Mouse (Mus musculus) intestine, embryonic 16.5 days (tissue): ENCODE results near the gene Nme7. TPM values are rescaled to one million over a fixed set of nuclear protein-coding genes. Genes with fewer than 3 reads are reported as not detected.

Experiments
- ATAC-seq: fragments of 200-750 bp; cut with Nextera tagmentation; 2 replicates; pipeline ENCODE4 v1.8.0; 2017; ENCODE audit warnings: moderate TSS enrichment, moderate library complexity
- H3K27ac ChIP-seq: fragments of 300-500 bp; sonication (generic); 2 replicates; pipeline ENCODE4 v1.5.1; 2014; ENCODE audit warnings: mild to moderate bottlenecking, low read length
- H3K27me3 ChIP-seq: fragments of 300-500 bp; sonication (generic); replicated peaks from 2 replicates; pipeline ENCODE4 v1.6.1; 2014; ENCODE audit warnings: low read length, control low read depth, mixed read lengths; ENCODE audit not compliant: control insufficient read depth, insufficient read depth
- H3K36me3 ChIP-seq: fragments of 300-500 bp; sonication (generic); 2 replicates; pipeline ENCODE4 v1.6.1; 2014; ENCODE audit warnings: low read length, control low read depth; ENCODE audit not compliant: control insufficient read depth, insufficient read depth
- H3K4me1 ChIP-seq: fragments of 300-500 bp; sonication (generic); 2 replicates; pipeline ENCODE4 v1.6.1; 2014; ENCODE audit warnings: low read length, control low read depth, mixed read lengths; ENCODE audit not compliant: control insufficient read depth, insufficient read depth
- H3K4me2 ChIP-seq: fragments of 300-500 bp; sonication (generic); 2 replicates; pipeline ENCODE4 v1.6.1; 2014; ENCODE audit warnings: low read depth, low read length, control low read depth
- H3K4me3 ChIP-seq: fragments of 300-500 bp; sonication (generic); 2 replicates; pipeline ENCODE4 v1.5.1; 2014; ENCODE audit warnings: mild to moderate bottlenecking, low read length
- H3K9ac ChIP-seq: fragments of 300-500 bp; sonication (generic); 2 replicates; pipeline ENCODE4 v1.6.1; 2014; ENCODE audit warnings: low read depth, low read length
- H3K9me3 ChIP-seq: fragments of 300-500 bp; sonication (generic); 2 replicates; pipeline ENCODE4 v1.6.1; 2016; ENCODE audit warnings: low read length, control low read depth; ENCODE audit not compliant: control insufficient read depth
- WGBS: fragments of 180-500 bp; shearing (Covaris S2); extraction: QIAGEN DNeasy Blood & Tissue Kit; methylation state at CpG from one replicate; pipeline ENCODE4 v1.1.7; 2014; 5-methylcytosine and 5-hydroxymethylcytosine counted together
- polyA plus RNA-seq: library from polyadenylated mRNA; unstranded; fragments of >200 nt; fragmentation: Nextera tagmentation; extraction: Ambion mirVana; gene quantifications from 2 replicates; pipeline ENCODE4 v1.2.1, GENCODE M21; 2015

Nme7 gene
- polyA plus RNA-seq, 1 experiment from 2014 or later = 30.8 TPM

DNA sequence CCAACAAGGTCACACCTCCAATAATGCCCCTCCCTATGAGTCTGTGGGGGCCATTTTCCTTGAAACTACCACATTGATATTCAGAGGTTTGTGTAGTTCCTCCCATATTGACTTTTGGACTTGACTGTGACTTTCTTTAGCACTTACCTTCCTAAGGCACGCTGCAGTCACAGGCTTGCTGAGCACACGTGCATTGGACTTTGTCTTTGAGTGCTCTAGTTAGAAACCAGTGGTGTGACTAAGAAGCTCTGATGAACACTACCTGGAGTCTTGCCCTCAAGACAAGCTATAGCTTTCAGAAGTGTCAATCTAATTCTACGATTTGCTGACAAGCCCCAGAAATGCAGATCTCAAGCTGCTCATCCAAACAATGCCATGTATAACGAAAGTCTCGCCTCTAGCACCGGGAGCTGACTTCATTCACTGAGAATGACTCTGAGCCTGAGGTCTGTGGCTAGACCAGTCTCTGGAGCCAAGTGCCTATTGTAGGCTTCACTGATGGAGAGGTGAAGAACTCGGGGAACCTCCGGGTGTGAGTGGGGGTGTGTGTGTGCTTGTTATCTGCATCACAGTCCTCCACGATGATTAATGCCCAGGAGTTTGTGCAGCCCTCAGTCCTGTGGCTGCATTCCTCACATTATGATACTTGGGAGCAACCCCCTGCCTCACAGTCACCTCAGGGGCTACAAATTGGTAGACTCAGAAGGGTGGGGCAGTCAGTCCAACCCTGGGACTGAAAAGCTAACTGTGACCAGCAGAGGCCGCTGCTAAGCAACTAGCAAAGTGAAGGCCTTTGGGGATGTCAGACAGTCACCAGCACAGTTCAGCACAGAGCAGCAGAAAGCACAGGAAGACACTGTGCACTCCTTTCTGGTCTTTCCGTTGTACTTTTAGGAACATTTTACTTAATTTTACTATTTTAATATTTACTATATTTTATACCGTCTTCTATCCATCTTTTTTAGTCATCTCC lies 62.5 kb downstream of the Nme7 start:
- Histone ChIP-seq H3K4me2 (no peak overlapping the region), H3K36me3 (no peaks in the 10 kb centered on the region), H3K9ac (peak overlapping the region; percentile 36; the same call in 1 of the 2 replicates), H3K9me3 (no peaks in the 10 kb centered on the region), H3K4me1 (no peaks in the 10 kb centered on the region), H3K27ac (peak overlapping the region; percentile 85), H3K4me3 (no peak overlapping the region), H3K27me3 (no peaks in the 10 kb centered on the region)
- peak; percentile 94 for ATAC-seq
- 69% methylated on average over 12 of the region's 12 CpGs for WGBS

DNA sequence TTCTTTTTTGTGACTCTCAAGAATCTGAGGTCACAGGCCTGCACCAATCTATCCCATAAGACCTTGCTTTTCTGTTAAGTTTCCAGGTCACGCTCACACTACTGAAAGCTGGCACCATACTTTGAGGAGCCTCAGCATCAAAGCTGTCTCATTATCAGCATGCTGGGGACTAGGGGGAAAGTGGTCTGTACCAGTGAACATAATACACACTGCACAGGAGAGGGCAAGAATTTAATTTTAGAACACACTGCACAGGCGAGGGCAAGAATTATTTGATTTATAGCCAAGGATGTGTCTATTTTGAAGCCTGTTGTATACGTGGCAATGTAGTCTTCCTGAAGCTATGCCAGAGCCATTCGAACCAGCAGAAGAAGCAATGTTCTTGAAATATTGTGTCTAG lies 64.2 kb downstream of the Nme7 start:
- ATAC-seq = no peak
- WGBS = 77% methylated on average over 4 of the region's 4 CpGs
- Histone ChIP-seq H3K36me3 (no peaks in the 10 kb centered on the region), H3K27ac (no peak overlapping the region), H3K9ac (no peak overlapping the region), H3K27me3 (no peaks in the 10 kb centered on the region), H3K4me3 (no peak overlapping the region), H3K4me1 (no peaks in the 10 kb centered on the region), H3K4me2 (no peak overlapping the region), H3K9me3 (no peaks in the 10 kb centered on the region)

DNA sequence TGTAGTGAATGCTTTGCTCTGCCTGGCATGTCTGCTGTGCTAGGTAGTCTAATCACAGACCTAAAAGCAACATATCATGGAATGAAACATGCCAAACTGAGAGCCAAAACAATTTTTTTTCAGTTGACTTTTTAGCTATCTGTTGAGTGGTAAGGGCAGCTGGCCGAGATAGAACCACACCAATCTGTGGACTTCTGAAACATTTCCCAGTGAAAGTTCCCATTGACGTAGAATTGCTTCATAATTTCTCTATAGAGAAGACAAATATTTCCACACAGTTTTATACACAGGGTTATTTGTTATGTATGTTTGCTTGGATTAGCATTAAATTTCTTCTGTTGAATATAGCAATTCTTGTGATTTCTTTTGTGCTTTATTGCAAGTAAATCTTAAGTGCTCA lies 65.9 kb downstream of the Nme7 start:
- H3K4me1 ChIP-seq = no peaks in the 10 kb centered on the region

DNA sequence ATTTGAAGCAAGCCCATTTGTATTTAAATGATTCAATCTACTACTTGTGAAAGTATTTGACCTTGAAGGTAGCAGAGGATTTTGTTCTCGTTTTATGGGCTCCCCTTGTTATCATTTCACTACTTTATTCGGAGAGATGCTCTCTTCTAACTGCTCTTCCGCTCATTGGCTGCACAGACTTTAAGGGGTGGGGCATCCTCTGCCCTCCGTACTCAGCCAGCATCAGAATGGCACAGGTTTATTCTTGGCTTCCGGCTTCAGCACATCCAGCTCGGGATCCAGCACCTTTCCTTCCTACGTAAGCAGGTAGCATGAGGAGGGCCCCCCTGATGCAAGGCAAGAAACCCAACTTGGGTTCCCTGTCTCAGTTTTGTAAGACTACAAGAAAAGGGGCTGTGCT lies 69.1 kb downstream of the Nme7 start:
- Histone ChIP-seq H3K4me1 (no peaks in the 10 kb centered on the region), H3K27me3 (no peaks in the 10 kb centered on the region), H3K4me3 (no peak overlapping the region), H3K9ac (no peak overlapping the region), H3K36me3 (no peaks in the 10 kb centered on the region), H3K27ac (no peak overlapping the region), H3K4me2 (no peak overlapping the region), H3K9me3 (no peaks in the 10 kb centered on the region)
- WGBS = 86% methylated on average over 7 of the region's 7 CpGs
- ATAC-seq = no peak

More for the DNA sequence above, 65.9 kb downstream of the Nme7 start:
- H3K27ac ChIP-seq = no peak overlapping the region
- no peak overlapping the region for H3K9ac ChIP-seq
- WGBS = 84% methylated on average over 2 of the region's 2 CpGs
- H3K9me3 ChIP-seq = no peaks in the 10 kb centered on the region
- H3K4me3 ChIP-seq = no peak overlapping the region
- no peak overlapping the region for H3K4me2 ChIP-seq
- no peaks in the 10 kb centered on the region for H3K27me3 ChIP-seq
- no peaks in the 10 kb centered on the region for H3K36me3 ChIP-seq
- no peak for ATAC-seq

DNA sequence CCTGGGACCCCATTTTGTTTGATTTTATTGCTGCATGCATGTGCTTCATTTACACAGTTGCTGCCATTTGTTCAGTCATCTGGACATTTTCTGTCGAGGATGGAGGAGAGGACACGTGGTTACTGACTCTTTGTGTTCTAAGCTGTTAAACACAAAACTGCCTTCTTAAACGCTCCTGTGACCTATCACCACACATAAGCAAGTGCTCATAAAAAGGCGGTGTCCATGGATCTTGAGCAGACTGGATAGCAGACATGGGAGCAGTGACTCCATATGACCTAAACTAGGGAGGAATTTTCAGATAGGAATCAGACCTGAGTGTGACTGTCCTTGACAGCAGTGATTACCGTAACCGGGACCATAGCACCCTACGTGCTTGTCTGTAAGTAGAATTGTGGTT lies 70.1 kb downstream of the Nme7 start:
- Histone ChIP-seq H3K9ac (no peak overlapping the region), H3K27me3 (no peaks in the 10 kb centered on the region), H3K27ac (no peak overlapping the region), H3K4me3 (no peak overlapping the region), H3K4me2 (no peak overlapping the region), H3K4me1 (no peaks in the 10 kb centered on the region), H3K9me3 (no peaks in the 10 kb centered on the region), H3K36me3 (no peaks in the 10 kb centered on the region)
- ATAC-seq = peak; percentile 38; the same call in 1 of the 2 replicates
- WGBS = 61% methylated on average over 7 of the region's 7 CpGs

DNA sequence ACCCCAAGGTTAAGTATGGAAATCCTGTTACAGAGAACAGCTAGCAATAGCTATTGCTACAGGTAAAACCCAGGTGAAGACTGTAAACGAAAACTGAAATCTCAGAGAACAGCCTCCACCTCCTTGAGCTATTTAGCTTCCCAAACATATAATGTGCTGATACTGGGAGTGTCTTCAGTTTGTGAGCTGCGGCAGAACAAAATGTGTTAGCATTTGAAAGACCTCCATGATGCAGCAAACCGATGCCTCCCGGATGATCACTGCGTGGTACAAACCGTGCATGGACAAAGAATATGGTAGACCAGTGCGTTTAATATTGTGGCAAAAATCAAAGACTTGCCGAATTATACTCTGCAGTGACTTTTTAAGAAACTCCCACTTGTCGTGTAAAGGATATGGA lies 71.7 kb downstream of the Nme7 start:
- 95% methylated on average over 9 of the region's 9 CpGs for WGBS

DNA sequence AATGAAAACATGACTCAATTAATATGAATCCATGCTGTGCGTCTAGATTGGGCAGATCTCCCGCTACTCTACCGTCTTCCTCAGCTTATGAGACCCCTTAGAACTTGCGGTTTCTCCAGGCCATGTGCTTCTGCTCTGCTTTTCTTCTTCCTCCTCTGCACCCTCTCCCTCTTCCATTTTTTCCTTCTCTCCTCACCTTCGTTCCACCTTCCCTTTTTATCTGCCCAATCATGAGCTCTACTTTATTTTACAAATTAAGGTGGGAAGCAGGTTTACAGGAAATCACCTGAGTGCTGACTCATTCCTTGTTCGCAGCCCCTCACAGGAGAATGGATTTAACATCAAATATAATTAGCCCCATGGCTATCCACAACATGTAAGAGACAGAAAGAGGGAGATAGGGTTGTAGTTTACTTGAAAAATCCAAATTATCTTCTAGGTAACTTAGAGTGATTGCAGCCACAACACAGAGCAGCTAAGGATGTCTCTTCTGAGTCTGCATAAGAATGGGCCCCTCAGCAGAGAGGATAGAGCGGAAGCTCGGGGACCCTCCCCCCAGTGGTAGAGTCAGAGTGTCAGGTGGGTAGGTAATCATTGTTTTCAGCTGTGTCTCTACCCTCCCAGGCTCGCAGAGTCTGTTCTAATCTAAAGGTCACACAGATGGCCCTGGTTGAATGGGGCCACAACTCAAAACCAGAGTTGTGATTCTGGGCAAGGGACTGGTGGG lies 73.0 kb downstream of the Nme7 start:
- no peak overlapping the region for H3K27ac ChIP-seq
- no peaks in the 10 kb centered on the region for H3K9me3 ChIP-seq
- ATAC-seq = no peak
- no peaks in the 10 kb centered on the region for H3K36me3 ChIP-seq
- no peak overlapping the region for H3K9ac ChIP-seq
- H3K4me2 ChIP-seq = no peak overlapping the region
- no peaks in the 10 kb centered on the region for H3K27me3 ChIP-seq
- 79% methylated on average over 9 of the region's 9 CpGs for WGBS
- H3K4me1 ChIP-seq = no peaks in the 10 kb centered on the region
- no peak overlapping the region for H3K4me3 ChIP-seq

More for the DNA sequence above, 71.7 kb downstream of the Nme7 start:
- no peaks in the 10 kb centered on the region for H3K27me3 ChIP-seq
- no peak overlapping the region for H3K9ac ChIP-seq
- no peaks in the 10 kb centered on the region for H3K4me1 ChIP-seq
- no peaks in the 10 kb centered on the region for H3K9me3 ChIP-seq
- H3K36me3 ChIP-seq = no peaks in the 10 kb centered on the region
- no peak overlapping the region for H3K27ac ChIP-seq
- H3K4me2 ChIP-seq = no peak overlapping the region
- no peak overlapping the region for H3K4me3 ChIP-seq
- ATAC-seq = no peak

DNA sequence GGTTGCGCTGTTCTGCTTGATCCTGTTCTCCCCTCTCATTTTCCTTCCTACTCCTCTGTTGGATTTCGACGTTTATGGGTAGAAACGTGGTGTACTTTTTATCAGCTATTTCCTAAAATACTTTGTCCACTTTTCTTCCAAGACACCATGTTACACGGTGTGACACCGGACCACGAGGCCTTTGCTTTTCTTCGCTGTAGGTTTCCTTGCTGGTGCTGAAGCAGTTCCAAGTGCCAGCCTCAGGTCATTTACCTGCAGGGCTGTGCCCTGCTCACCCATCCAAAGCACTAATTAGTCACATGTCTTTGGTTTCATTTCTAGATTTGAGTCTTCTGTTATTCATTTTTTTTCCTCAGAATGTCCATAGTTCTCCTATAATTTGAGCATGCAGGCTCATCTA lies 79.7 kb downstream of the Nme7 start:
- ATAC-seq = no peak

DNA sequence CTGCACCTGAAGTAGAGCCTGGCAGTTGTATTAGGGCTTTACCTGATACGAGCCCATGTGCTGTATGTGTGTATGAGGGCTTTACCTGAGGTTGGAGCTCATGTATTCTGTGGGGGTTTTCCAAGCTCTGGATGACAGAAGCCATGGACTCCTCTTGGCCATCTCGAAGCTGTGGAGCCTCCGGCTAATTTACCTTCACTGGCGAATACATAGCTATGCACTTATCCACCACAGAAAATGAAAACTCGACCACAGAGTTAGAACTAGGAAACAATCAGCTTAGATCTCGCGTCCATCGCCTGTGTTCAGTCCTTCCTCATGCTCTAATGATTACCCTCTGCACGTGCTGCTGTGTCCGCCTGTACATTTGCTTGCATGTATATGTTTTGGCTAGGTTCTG lies 80.4 kb downstream of the Nme7 start:
- WGBS = 94% methylated on average over 10 of the region's 10 CpGs
- Histone ChIP-seq H3K9ac (no peak overlapping the region), H3K9me3 (no peaks in the 10 kb centered on the region), H3K27me3 (no peaks in the 10 kb centered on the region), H3K4me3 (no peak overlapping the region), H3K4me2 (no peak overlapping the region), H3K36me3 (no peaks in the 10 kb centered on the region), H3K27ac (no peak overlapping the region), H3K4me1 (no peaks in the 10 kb centered on the region)
- no peak for ATAC-seq

More for the DNA sequence above, 79.7 kb downstream of the Nme7 start:
- Histone ChIP-seq H3K9ac (no peak overlapping the region), H3K36me3 (no peaks in the 10 kb centered on the region), H3K9me3 (no peaks in the 10 kb centered on the region), H3K27me3 (no peaks in the 10 kb centered on the region), H3K4me1 (no peaks in the 10 kb centered on the region), H3K4me2 (no peak overlapping the region), H3K4me3 (no peak overlapping the region), H3K27ac (no peak overlapping the region)
- 90% methylated on average over 8 of the region's 8 CpGs for WGBS
